Mouse (Mus musculus) kidney, postnatal 25 days (tissue): ENCODE measurements at regions not wholly inside any gene's neighbourhood (a gene's known extent, or its start where the extent isn't known, plus 50 kb on each side); places are given as distances from the start of the nearest gene placed in this dataset.
A peak's percentile ranks its signal among the peaks of the same experiment; 100 is the strongest.

Experiments used
- DNase-seq, 2 experiments: peaks; one replicate each; pipeline ENCODE4 v3.0.0; 2021; ENCODE audit warnings: mixed read lengths in 2 of 2

- DNase-seq = peak in 1 of 2 experiments; percentile 19
Observed at GRCm38 (mm10) chr7:54458386-54458785, 376.9 kb upstream of the Luzp2 start.

- no peak for DNase-seq
Observed at GRCm38 (mm10) chr7:54491254-54491653, 344.0 kb upstream of the Luzp2 start.

DNA sequence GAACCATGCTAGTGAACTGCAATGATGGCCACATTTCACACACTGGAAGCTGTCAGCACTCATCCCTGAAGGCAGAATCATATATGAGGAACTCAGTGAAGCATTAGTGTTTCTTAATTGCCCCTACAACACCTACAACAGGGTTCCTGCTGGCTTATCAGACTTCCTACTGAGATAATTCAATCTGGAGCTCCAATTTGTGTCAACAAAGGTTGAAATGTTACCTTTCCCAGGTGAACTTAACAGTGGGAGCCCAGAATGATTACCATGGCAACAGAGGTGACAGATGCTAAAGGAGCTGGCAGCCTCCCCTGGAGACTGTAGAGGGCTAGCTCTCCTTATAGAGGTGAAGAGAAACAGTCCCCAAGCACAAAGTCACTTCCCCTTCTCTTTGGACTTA, 330.1 kb upstream of the Luzp2 start:
- no peak for DNase-seq

DNA sequence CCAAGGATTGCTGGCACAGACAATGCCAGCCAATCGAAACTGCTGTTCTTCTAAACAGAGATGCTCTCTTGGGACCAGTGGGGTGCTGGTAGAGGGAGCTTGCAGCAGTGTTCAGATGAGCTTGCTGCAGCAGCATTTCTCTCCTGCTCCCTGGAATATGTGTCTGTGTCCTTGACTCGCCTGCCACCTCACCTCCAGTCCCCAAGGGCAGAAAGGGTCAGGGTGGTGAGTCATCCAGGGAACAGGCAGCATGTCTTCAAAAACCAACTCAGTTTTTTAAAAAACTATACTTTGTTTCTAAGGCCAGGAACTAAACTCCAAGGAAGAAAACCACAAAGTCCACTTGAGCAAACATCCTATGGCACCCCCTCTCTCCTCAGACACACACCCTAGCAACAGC, 328.3 kb upstream of the Luzp2 start:
- no peak for DNase-seq

GRCm38 (mm10) chr7:54535693-54536092, 299.6 kb upstream of the Luzp2 start:
- DNase-seq = no peak

DNA sequence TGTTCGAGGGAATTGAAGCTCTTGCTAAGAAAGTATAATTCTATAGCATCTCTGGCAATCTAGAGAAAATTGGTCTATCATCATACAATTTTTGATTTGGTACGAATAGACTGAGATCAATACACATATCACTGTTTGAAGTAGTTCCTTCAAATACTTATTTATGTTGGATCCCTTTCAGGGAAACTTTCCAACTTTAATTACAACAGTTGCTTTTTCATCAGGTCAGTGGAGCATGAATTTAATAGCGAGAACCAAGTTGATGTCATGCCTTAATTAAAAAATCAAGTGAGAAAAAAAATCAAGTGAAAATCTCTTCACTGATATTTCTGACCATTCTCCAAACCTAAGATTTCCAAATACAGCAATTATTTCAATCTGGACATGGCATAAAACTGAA, 277.9 kb upstream of the Luzp2 start:
- no peak for DNase-seq

DNA sequence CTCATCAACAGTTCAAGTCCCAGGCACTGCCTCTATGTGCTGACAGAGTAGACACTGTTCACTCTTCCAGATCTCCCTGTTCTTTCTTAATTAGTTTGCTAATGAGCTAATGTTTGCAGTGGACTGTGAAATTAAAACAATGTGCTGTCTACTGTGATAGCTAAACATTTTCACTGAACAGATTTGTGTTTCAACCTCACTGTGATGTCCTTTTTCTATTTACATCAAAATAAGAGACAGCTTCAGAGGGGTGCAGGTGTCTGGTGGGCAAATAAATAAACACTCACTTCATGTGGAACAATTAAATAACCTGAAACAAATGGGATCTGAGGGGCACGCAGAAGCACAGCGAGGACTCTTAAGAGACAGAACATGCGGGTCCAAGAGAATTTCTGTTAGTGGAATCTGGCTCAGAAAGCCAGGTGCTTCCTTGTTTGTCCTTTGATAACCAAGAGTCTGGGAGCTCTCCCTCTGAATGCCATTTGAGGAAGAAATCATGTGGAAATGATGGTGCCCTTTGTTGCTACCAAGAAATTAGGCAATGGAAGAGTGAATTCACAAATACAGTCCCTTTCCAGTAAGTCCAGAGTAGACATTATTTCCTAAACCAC, 269.6 kb upstream of the Luzp2 start:
- no peak for DNase-seq

DNA sequence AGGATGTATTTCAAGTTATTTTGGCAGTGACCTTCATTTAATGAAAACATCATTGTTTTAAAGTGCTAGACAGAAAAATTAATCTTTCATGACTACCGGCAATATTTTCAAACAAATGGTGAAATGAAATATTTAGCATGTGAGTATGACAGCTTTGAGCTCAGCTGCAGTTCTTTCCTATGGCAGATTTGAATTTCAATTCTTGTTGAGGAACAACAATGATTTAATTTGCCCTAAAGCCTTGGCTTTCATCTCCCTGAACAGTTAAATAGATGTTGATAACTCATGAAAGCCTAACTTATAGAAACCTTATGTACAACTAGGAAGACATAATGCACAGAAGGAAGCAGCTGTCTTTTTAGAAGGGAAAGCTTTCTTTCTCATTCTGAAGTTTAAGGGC, 235.5 kb upstream of the Luzp2 start:
- DNase-seq = no peak

- no peak for DNase-seq
Observed at GRCm38 (mm10) chr7:54622436-54622835, 212.9 kb upstream of the Luzp2 start.

GRCm38 (mm10) chr7:54633930-54634329, 201.4 kb upstream of the Luzp2 start:
- no peak for DNase-seq

DNA sequence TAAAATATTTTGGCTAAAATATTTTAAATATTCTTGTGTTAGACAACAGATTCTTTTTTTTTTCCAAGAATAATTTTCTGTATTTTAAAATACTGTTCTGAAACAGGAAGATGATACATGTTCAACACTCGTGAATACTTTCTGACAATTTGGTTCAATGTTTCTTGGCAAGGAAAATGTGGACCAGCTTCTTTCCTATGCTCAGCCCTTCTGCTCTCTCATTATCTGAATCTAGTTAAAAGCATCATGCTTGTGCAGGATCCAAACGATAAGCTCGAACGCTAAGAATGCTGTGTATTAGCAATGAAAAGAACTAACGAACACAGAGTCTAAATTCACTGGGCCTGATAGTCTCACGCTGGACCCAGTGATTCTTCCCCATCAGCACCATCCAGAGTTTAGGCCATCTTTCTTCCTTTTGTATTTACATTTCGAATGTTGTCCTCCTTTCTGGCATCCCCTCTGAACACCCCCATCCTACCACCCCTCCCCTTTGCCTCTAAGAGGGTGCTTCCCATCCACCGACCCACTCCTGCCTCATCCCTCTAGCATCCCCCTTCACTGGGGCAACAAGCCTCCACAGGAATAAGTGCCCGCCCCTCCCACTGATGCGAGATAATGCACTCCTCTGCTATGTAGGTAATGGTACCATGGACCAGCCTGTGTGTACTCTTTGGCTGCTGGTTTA, 200.8 kb upstream of the Luzp2 start:
- DNase-seq = no peak

- no peak for DNase-seq
Observed at GRCm38 (mm10) chr7:54645314-54645713, 190.0 kb upstream of the Luzp2 start.

GRCm38 (mm10) chr7:54649025-54649424, 186.3 kb upstream of the Luzp2 start:
- no peak for DNase-seq
